Mouse (Mus musculus) heart, adult 11 months (tissue): ENCODE measurements at regions not wholly inside any gene's neighbourhood (a gene's known extent, or its start where the extent isn't known, plus 50 kb on each side); places are given as distances from the start of the nearest gene placed in this dataset.

Experiments
- DNase-seq: peaks from one replicate; pipeline ENCODE4 v3.0.0; 2022

DNA sequence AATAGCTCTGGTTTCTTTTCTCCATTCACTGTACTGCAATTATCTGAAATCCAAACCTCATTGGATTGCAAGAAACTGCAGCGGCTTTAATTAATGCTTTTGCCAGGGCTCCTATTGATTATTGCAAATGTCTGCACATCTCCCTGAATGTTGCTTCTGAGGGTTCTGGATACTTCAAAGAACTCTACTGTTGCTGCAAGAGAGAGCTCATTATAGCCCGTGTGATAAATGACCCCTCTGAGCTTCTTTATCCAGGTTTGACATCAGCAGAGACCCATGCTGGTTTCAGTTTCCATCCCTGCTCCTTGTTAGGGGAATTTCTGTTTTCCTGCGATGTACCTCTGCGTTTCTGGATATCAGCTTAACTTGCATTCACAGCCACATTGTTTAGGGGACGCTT, 78.4 kb upstream of the Nav3 start:
- DNase-seq, result no peak

DNA sequence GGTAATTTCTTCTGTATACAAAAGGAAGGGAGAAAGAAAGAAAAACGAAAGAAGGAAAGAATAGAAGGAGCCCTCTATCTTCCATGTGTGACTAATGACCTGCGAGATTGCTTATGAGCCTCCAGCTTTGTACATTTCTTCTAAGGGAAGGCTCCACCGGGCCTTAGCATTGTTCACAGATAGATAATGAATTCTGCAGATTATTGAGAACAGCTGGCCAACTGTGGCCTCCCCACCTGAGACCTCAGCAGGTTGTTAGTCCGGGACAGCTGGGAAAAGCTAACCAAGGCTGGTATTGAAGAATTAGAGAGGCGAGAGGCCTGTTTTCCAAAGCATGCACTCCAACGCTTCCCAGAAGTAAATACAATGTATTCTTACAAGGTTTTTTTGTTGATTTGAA, 86.7 kb upstream of the Nav3 start:
- DNase-seq, result no peak

DNA sequence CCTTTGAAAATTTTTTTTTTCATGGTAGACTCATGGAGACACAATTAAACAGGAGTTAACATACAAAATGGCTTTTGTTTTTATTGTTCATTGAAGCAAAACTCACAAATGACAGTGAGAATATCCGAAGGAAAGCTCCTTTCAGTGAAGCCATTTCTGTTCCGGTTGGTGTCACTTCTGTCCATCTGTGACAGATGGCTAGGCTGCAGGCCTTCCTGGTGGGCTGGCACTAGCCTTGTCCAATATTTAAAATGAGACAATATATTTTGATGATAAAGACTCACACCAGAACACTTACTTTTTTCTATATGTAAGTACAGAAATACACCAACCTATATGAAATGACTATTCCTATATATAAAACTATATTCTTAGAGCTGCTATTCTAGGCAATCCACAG, 92.4 kb upstream of the Nav3 start:
- no peak for DNase-seq

DNA sequence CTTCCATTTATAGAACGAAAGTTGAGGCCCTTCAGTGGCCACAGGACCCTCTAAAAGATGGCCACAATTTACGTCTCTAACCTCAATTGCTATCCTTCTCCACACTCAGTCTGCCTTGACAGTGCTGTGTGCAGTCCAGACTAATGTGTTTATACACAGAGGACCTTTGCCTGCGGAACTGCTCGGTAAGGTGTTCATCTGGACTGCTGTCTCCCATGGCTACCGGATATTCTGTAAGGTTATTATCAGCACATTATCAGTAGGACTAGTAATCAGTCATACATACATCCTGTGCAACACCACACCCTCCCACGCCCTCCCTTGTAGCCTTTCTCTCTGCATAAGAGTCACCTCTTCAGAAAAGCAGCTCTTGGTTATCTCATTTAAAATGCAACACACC, 98.0 kb upstream of the Nav3 start:
- DNase-seq, result no peak

DNA sequence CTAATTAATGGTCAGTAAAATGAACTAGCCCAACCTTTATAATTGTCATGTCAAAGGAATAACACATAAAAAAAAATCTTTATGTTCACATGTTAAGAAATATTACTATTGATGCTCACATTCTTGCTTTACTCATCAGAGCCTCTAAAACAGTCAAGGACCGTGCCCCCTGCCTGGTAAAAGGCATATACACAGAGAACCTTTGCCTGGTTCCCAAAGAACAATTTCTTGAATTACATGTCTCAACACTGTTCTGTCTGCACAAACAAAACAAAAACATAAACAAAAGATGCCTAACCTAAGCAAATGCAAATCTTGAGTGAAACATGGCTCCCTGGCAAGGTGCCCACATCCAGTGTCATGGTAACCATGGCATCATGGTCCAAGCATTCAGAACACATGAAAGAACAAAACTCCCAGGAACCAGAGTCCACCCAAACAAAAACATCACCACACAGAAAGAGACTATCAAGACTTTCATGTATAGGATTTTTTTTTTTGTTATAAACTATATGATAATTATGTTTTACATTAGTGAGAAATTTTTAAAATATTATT, 100.4 kb upstream of the Nav3 start:
- no peak for DNase-seq

DNA sequence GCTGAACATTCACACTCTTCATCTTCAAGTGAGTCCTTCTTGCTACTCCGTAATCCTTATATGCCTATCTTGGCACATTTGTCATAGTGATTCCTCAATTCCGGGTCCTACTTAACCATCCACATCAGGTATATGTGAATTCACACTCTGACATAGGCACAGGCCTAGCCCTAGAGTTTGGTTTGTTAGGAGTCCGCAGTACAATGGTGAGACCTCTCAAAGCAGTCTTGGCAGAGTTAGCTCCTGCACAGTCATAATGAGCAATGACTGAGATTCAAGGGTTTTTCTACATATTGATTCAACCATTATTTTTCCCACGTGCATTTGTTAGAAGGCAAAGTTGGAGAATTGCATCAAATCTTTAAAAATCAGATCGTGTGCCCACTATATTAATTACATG, 107.1 kb upstream of the Nav3 start:
- DNase-seq, result no peak

DNA sequence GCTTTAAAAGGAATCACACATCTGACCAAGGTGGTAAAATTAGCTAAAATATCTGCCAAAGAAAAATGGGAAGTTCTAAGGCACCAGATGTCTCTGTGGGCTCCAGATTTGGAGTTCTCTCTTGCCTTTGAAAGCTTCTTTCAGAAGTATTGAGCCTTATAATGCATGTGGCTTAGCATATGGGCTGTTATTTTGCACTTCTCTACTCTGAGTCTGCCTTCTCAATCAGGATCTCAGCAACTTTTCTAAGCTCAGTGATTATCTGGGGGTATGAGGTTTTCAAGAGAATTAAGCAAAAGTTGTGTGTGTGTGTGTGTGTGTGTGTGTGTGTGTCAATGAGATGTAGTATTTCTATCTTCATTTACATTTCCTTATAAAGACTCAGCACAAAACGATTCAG, 107.6 kb upstream of the Nav3 start:
- no peak for DNase-seq

DNA sequence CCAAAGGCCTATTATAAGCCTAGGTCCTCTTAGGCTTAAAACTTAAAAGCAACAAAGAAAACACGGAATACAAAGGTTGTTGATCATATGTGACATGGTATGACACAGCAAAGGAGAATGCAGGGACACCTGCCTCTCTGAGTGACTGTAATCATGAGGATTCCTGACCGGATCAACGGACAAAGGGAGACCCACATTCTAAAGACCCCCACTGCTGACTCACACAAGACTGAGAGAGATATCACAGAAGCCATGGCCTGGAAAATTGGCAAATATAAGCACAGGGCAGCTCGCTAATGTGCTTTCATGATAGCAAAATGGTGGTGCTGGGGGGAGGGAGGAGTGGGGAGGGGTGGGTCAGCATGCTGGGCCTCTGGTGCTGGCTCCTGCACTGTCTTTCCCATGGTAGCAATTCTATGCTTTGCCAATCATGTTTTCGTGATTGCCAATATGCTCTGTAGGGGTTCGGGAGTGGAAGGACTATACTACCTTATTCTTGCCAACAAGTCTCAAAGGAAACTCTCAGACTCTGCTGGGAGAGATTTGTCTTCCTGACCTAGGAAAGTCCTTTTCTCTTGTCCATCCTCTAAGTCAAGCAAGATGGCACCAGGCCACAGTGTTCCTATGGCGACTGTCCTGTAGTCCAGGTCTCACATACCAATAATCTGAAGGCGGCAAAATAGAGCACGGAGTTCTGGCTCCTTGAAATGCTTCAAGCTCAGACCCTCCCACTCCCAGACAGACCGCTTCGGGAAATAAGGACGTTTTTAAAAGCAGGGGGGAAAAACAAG, 110.5 kb upstream of the Nav3 start:
- no peak for DNase-seq

DNA sequence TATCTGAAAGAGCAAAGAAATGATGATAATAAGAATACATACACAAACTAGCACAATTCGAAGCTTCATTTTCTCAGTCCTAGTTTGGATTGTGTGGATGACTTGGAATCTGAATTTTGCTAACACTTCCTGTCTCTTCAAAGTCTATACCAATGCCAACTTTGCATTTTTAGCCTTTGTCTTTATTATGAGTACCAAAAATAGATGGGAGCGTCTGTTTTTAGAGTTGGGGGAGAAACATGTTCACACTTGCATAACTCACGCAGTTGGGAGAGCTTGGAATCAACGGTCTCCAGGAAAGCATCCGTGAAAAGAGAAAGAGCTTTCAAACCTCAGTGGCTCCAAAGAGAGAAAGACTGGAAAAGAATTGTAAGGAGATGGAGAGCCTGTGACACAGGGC, 114.5 kb upstream of the Nav3 start:
- DNase-seq, result no peak

DNA sequence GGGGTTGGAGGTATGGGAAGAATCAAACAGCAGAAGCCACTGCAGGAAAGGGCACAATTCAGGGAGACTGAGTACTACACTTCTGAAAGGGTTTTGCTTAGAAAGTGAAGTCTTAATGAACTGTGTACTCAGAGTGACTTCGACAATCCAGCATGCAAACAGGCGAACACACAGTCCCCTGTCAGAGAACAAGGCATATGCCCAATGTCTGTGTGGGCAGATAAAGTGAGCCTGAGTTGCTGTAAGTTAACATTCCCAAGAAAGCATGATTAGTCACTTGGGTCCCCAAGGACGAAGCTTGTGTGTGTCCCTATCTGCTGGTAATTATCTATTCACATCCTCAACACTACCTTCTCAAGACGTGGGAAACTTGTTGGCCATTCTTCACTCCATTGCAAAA, 115.2 kb upstream of the Nav3 start:
- DNase-seq, result no peak

DNA sequence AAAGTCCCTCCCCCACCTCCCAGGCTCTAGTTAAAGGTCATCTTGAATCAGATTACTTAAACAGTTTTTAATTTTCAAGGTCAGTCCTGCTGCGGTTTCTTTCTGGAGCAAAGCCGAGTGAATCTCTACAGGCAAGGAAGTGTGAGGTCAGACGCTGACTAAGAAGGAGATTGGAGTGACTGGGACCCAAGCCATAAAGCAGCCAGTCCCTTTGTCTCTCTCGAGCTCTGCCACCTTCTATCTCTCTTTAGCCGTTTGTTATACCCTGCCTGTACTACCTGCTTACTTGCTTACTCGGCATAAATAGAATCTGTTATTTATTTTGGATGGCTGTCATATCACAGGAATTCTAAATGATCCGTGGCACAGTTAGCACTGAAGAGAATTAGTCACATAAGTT, 117.5 kb upstream of the Nav3 start:
- DNase-seq, result no peak

DNA sequence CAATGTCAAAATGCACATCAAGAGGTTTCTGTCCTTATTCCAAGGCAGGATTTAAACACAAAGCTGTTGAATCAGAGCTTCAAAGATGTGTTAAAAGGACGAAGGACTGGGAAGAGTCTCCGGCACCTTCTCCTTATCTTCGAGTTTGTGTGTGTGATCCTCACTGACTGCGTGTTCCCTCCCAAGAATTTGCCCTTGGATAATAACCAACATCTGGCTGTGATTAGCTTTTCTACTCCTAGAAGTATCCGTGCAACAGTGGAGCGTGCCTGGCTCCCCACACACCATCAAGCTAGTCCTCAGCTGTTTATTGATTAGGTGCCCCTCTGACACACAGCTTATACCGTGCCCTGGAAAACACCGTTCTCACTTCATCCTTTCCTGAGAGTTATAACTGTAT, 130.0 kb upstream of the Nav3 start:
- DNase-seq, result no peak

DNA sequence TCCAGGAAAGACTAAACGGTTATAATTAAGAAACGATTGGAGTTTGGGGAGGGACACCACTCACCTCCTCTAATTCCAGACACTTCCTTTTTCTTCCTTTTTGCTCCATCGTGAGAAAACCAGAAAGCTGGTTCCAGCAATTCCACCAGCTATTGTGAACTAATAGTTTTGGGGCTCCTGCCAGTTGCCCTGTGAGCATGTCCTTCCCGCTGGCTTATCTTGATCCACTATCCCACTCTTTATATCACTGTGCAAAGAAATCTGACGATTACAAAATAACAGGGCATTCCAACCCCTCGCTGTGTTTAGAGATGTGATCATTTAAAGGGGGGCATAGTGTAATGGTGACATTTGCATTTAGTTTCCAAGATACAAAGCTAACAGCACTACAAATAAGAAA, 130.5 kb upstream of the Nav3 start:
- no peak for DNase-seq

DNA sequence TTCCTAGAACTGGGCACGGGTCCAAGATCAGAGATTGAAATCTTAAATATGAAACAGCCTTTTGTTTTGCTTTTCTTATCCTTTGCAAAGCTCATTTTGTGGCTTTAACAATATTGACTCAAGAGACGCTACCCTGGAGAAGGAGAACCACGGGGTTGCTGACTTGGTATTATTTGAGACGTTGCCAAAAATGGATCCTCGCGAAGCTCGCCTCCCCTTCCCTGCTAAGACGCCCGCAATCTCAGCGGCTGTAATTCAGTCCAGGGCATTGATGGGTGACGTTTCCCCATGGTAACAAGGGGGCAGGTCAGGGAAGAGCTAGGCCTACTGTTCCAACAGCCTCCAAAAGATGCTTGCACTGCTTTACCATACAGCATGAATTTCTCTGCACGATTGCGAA, 131.5 kb upstream of the Nav3 start:
- no peak for DNase-seq

DNA sequence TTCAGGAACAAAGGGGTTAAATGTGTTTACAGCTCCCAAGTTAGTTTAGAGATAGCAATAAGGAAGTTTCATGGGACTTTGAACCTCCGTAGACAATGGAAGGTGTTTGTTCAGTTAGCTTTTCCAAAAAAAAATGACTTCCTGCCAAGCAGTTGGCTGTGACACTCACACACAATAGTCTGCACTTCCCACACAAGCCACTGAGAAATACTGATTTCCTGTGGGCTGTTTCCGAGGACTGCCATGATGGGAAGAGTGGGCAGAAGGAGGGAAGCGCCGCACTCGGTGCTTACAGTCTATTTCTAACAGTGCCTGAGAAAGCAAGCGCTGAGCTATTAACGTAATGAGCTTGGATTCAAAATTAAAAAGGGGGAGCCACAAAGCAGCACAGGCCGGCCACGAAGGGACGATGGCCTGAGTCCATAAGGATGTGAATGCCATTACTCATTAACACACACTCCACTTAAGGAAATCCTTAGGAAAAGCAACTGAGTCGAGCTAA, 144.4 kb upstream of the Nav3 start:
- DNase-seq, result peak; percentile 92

DNA sequence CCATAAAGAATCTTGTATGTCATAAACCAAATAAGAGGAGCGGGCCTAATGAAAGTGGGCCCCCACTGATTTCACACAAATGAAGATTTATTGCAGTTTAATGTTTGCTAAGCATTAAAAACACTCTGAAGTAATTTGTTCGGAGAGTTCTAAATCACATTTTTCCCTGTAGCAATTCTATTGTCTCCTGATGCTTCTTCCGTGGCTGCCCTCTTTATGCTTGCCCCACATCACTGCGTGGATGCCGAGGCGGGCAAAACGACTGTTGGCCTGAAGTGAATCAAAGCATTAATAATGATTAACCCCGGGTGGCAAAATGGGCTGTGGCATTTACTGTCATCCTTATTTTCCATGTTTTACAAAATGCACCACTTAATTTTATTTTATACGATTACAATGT, 134.9 kb upstream of the E2f7 start:
- peak; percentile 79 for DNase-seq

DNA sequence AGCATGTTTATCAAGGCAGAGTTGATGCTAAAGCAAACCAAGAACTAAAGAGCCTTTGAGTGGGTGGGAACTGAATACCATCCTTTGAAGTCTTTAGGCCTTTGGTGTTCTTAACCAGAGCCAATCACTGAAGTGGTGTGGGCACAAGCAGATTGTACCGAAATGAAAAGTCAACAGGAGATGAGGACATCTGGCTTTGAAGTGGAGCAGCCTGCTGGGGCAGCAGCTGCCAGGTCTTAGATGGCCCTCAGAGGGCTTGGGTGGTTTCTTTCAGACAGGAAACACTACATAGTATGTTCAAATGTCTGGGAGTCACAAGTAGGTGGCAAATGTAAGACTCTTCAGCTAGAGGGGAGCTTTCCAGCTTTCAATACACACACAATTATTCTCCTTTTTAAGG, 128.2 kb upstream of the E2f7 start:
- DNase-seq, result peak; percentile 61

DNA sequence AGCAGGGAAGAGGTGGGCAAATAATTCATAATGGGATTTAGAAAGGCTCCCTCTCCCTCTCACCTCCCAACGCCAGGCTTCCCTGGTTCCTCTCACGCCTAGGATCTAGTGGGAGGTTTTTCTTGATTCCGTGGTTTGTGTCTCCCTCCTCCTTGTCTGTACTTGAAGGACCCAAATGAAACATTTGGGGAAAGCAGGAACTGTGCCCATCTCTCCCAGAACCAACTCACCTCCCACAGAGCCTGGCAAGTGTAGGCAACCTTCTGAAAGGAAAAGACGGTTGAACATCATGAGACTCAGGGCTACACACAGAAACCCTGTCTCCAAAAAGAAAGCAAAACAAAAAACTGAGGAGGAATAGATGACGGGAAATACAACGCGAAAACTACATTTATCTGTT, 126.0 kb upstream of the E2f7 start:
- no peak for DNase-seq

DNA sequence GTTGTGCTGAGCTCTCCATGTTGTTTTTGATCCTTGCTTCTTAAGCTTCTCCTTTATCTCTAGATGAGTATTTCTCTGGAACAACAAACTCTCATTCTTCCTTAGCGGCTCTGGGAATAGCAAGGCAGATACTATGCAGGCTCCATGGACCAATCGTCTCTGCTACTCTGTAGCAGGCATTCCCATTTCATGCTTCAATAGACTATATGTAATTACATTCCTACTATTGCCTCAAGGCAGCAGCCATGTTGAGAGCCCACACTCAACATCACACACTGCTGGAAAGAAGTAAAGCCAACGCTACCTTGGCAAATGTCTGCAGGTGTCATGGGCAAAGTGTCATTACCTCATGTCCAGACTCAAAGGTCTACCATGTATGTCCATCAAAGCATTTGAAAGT, 119.6 kb upstream of the E2f7 start:
- no peak for DNase-seq

DNA sequence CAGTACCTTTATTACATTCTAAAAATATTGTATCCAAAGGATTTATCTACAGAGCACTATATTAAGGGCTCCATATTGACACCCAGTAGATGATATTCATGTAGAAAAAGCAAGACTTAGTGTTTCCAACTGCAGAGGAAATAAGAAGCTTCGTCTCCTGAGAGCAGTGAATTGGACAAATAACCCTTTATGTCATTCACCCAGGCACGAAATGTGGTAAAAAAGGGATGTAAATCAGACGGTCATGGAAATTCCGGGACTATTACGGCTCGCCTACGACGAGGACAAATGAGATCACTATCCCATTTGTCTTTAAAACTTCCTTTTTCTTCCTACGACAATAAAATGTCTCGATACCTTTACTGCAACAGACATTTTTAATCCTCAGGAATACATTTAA, 104.8 kb upstream of the E2f7 start:
- DNase-seq, result no peak

DNA sequence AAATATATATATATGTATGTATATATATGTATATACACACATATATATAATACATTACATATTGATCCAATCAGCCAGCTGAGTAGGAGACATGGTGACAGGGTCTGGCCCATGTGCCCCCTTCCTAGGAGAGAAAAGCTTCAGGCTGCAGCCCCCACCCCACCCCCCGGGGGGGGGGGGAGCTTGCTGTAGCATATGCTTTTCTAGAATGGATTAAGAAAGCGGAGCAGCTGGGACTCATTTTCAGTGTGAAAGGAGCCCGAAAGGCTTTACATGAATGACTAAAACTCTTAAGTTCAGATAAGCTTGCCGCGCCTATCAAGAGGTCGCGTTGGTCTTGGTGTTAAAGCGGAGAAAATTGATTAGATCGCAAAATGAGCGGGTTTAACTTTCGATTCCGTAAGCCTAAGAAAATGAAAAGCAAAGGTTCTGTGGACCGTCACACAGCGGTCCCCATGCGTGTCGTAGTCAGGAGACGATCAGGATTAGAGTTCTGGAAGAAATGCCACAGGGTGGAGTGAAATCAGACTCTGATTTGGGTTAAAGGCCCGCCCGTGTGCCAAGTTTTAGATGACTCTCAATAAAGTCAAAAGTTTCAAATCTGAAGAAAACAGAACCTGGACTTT, 103.1 kb upstream of the E2f7 start:
- peak; percentile 67 for DNase-seq

DNA sequence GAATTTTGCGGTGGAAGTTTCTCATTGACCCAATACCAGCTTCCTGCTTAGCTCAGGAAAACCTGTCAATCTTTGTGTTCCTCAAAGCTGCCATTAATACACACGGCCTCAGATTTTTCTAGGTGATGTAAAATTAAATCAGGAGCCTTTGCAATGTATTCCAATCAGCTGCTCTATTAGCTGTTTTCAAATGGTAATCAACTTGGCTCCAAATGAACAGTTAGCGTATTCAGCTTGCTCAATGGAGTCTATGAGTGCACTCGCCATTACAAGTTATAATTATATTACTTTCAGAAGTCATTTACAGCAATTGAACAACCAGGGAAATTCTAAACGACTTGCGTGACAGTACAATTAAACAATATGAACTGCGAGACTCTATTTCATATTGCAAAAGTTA, 97.6 kb upstream of the E2f7 start:
- DNase-seq, result no peak

DNA sequence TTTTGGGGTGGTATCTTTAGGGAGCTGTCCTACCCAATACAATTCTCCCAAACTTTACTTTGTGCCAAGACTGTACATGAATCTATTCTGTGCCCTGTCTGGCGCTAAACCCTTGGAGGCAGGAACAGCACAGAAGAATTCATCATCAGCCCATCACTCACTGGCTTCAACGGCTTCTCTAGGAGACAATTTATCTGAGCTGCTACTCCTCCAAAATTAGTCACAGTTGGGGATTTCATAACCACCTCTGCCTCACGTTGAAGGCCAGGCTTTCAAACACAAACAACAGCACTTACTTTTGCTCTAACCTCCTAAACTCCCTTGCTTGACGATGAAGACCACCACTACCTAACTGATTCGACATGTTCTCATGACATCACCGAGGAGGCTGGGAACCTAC, 95.1 kb upstream of the E2f7 start:
- DNase-seq, result no peak

DNA sequence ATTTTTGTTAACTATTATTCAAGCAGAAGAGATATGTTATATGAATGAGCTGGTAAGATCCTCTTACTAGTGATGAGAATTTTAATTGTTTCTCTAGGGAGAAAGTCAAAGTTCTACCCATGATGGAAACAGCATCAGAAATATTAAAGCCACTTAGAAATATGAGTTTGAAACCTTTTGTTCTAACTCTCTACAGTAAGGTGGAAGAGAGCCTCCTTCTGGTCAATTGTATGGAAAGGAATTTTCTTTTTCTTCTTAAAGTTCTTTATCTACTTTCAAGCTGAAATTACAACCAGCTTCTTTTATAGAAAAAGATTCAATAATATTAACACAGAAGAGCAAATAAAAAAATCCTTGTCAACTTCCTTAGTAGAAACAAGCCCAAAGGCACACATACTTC, 94.4 kb upstream of the E2f7 start:
- no peak for DNase-seq

DNA sequence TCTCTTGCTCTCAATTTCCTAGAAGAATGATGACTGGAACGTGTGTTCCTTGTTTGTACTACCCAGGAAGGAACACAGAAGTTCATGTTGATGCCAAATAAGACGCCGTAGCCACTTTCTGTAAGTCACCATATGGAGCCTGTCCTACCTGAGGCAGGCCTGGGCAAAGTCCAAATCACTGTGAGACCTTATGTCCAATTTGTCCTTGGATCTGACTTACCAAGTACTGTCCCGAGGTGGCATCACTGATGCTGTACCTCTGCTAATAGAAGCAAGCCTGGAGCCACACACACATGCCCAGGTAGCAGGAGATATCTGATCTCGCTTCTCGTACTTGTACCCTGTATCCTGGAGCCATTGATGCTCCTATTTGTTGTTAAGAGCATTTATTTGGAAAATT, 91.2 kb upstream of the E2f7 start:
- DNase-seq, result no peak
